Mouse (Mus musculus) limb, embryonic 15.5 days (tissue): ENCODE measurements at regions not wholly inside any gene's neighbourhood (a gene's known extent, or its start where the extent isn't known, plus 50 kb on each side); places are given as distances from the start of the nearest gene placed in this dataset.

Experiments
- ATAC-seq: fragments of 200-750 bp; cut with Nextera tagmentation; 2 replicates; pipeline ENCODE4 v1.8.0; 2017; ENCODE audit warnings: low read depth, moderate TSS enrichment; ENCODE audit not compliant: insufficient number of reproducible peaks, low FRiP score, low TSS enrichment
- H3K27ac ChIP-seq: fragments of 300-500 bp; sonication (generic); 2 replicates; pipeline ENCODE4 v1.5.1; 2015; ENCODE audit warnings: moderate library complexity, mild to moderate bottlenecking, inconsistent platforms
- H3K27me3 ChIP-seq: fragments of 300-500 bp; sonication (generic); 2 replicates; pipeline ENCODE4 v1.6.1; 2015; ENCODE audit warnings: inconsistent platforms
- H3K36me3 ChIP-seq: fragments of 300-500 bp; sonication (generic); 2 replicates; pipeline ENCODE4 v1.6.1; 2015; ENCODE audit warnings: inconsistent platforms
- H3K4me1 ChIP-seq: fragments of 300-500 bp; sonication (generic); 2 replicates; pipeline ENCODE4 v1.6.1; 2015; ENCODE audit warnings: inconsistent platforms
- H3K4me2 ChIP-seq: fragments of 300-500 bp; sonication (generic); 2 replicates; pipeline ENCODE4 v1.6.1; 2015; ENCODE audit warnings: mild to moderate bottlenecking, inconsistent platforms
- H3K4me3 ChIP-seq: fragments of 300-500 bp; sonication (generic); 2 replicates; pipeline ENCODE4 v1.5.1; 2015; ENCODE audit warnings: mild to moderate bottlenecking, inconsistent platforms
- H3K9ac ChIP-seq: fragments of 300-500 bp; sonication (generic); 2 replicates; pipeline ENCODE4 v1.6.1; 2015; ENCODE audit warnings: inconsistent platforms
- H3K9me3 ChIP-seq: fragments of 300-500 bp; sonication (generic); 2 replicates; pipeline ENCODE4 v1.6.1; 2016; ENCODE audit warnings: inconsistent platforms
- WGBS: fragments of 180-500 bp; shearing (Covaris S2); methylation state at CpG from one replicate; pipeline ENCODE4 v1.1.7; 2015; 5-methylcytosine and 5-hydroxymethylcytosine counted together

- Histone ChIP-seq H3K9me3 (no peaks in the 10 kb centered on the region), H3K9ac (no peak overlapping the region), H3K27me3 (no peaks in the 10 kb centered on the region), H3K4me2 (no peak overlapping the region), H3K36me3 (no peaks in the 10 kb centered on the region), H3K27ac (no peak overlapping the region), H3K4me1 (no peaks in the 10 kb centered on the region), H3K4me3 (no peak overlapping the region)
- WGBS = 82% methylated on average over 9 of the region's 9 CpGs
- ATAC-seq = no peak
Observed at GRCm38 (mm10) chr12:107140957-107141595, 347.4 kb upstream of the 3110018I06Rik start.

- H3K4me3 ChIP-seq = no peak overlapping the region
- 91% methylated on average over 6 of the region's 6 CpGs for WGBS
Observed at GRCm38 (mm10) chr12:107142226-107142625, 346.2 kb upstream of the 3110018I06Rik start.

GRCm38 (mm10) chr12:107146608-107147121 is 341.8 kb upstream of the 3110018I06Rik start:
- no peaks in the 10 kb centered on the region; the same call in 1 of the 2 replicates for H3K27me3 ChIP-seq
- ATAC-seq = no peak
- no peak overlapping the region for H3K4me3 ChIP-seq
- H3K4me2 ChIP-seq = no peak overlapping the region
- H3K9me3 ChIP-seq = no peaks in the 10 kb centered on the region
- no peaks in the 10 kb centered on the region for H3K36me3 ChIP-seq
- 75% methylated on average over 5 of the region's 5 CpGs for WGBS
- peaks cover 2% of the 10 kb centered on the region; the same call in 1 of the 2 replicates for H3K4me1 ChIP-seq
- H3K9ac ChIP-seq = no peak overlapping the region
- no peak overlapping the region for H3K27ac ChIP-seq

More at GRCm38 (mm10) chr12:107142226-107142625, 346.2 kb upstream of the 3110018I06Rik start:
- no peak overlapping the region for H3K27ac ChIP-seq
- no peak overlapping the region for H3K4me2 ChIP-seq
- no peaks in the 10 kb centered on the region for H3K9me3 ChIP-seq
- no peaks in the 10 kb centered on the region for H3K27me3 ChIP-seq
- H3K9ac ChIP-seq = no peak overlapping the region
- H3K4me1 ChIP-seq = no peaks in the 10 kb centered on the region
- ATAC-seq = no peak
- H3K36me3 ChIP-seq = no peaks in the 10 kb centered on the region

GRCm38 (mm10) chr12:107148451-107148850 is 340.0 kb upstream of the 3110018I06Rik start:
- H3K27ac ChIP-seq = no peak overlapping the region
- no peaks in the 10 kb centered on the region for H3K36me3 ChIP-seq
- H3K4me1 ChIP-seq = peaks cover 2% of the 10 kb centered on the region; the same call in 1 of the 2 replicates
- no peak overlapping the region for H3K4me3 ChIP-seq
- no peak overlapping the region for H3K9ac ChIP-seq
- no peaks in the 10 kb centered on the region for H3K9me3 ChIP-seq
- H3K4me2 ChIP-seq = no peak overlapping the region
- ATAC-seq = no peak
- WGBS = 51% methylated on average over 8 of the region's 8 CpGs
- no peaks in the 10 kb centered on the region; the same call in 1 of the 2 replicates for H3K27me3 ChIP-seq

- no peak overlapping the region for H3K4me3 ChIP-seq
- peaks cover 5% of the 10 kb centered on the region; the same call in 1 of the 2 replicates for H3K27me3 ChIP-seq
- peaks cover 2% of the 10 kb centered on the region; the same call in 1 of the 2 replicates for H3K4me1 ChIP-seq
- H3K9ac ChIP-seq = no peak overlapping the region
- no peak overlapping the region for H3K27ac ChIP-seq
- H3K36me3 ChIP-seq = no peaks in the 10 kb centered on the region
- H3K9me3 ChIP-seq = no peaks in the 10 kb centered on the region
- 37% methylated on average over 5 of the region's 5 CpGs for WGBS
- H3K4me2 ChIP-seq = no peak overlapping the region
- ATAC-seq = no peak
Observed at GRCm38 (mm10) chr12:107151089-107151488, 337.3 kb upstream of the 3110018I06Rik start.

GRCm38 (mm10) chr12:107154668-107155067 is 333.8 kb upstream of the 3110018I06Rik start:
- Histone ChIP-seq H3K4me3 (no peak overlapping the region), H3K27me3 (peaks cover 13% of the 10 kb centered on the region; the same call in 1 of the 2 replicates), H3K4me1 (no peaks in the 10 kb centered on the region), H3K9me3 (no peaks in the 10 kb centered on the region), H3K27ac (no peak overlapping the region), H3K36me3 (no peaks in the 10 kb centered on the region), H3K4me2 (no peak overlapping the region), H3K9ac (no peak overlapping the region)
- no peak for ATAC-seq
- WGBS = 91% methylated on average over 2 of the region's 2 CpGs

- no peaks in the 10 kb centered on the region for H3K4me1 ChIP-seq
- WGBS = 74% methylated on average over 8 of the region's 8 CpGs
- no peak overlapping the region for H3K4me3 ChIP-seq
- H3K36me3 ChIP-seq = no peaks in the 10 kb centered on the region
- no peak for ATAC-seq
- no peak overlapping the region for H3K9ac ChIP-seq
- H3K4me2 ChIP-seq = no peak overlapping the region
- no peaks in the 10 kb centered on the region for H3K9me3 ChIP-seq
- H3K27ac ChIP-seq = no peak overlapping the region
- H3K27me3 ChIP-seq = peaks cover 31% of the 10 kb centered on the region
Observed at GRCm38 (mm10) chr12:107156791-107157428, 331.5 kb upstream of the 3110018I06Rik start.

GRCm38 (mm10) chr12:107159126-107159525 is 329.3 kb upstream of the 3110018I06Rik start:
- no peaks in the 10 kb centered on the region for H3K4me1 ChIP-seq
- H3K27me3 ChIP-seq = peaks cover 34% of the 10 kb centered on the region
- no peak overlapping the region for H3K4me2 ChIP-seq
- no peak overlapping the region for H3K9ac ChIP-seq
- no peak overlapping the region for H3K27ac ChIP-seq
- 60% methylated on average over 5 of the region's 5 CpGs for WGBS
- H3K36me3 ChIP-seq = no peaks in the 10 kb centered on the region
- H3K4me3 ChIP-seq = no peak overlapping the region
- ATAC-seq = no peak
- H3K9me3 ChIP-seq = no peaks in the 10 kb centered on the region

GRCm38 (mm10) chr12:107160137-107160536 is 328.3 kb upstream of the 3110018I06Rik start:
- WGBS = 10% methylated on average over 7 of the region's 7 CpGs
- ATAC-seq = no peak

GRCm38 (mm10) chr12:107160628-107161027 is 327.8 kb upstream of the 3110018I06Rik start:
- Histone ChIP-seq H3K36me3 (no peaks in the 10 kb centered on the region), H3K27ac (no peak overlapping the region), H3K4me3 (no peak overlapping the region), H3K9ac (no peak overlapping the region), H3K4me2 (no peak overlapping the region), H3K4me1 (no peaks in the 10 kb centered on the region), H3K9me3 (no peaks in the 10 kb centered on the region), H3K27me3 (peaks cover 34% of the 10 kb centered on the region)
- 52% methylated on average over 6 of the region's 6 CpGs for WGBS
- no peak for ATAC-seq

More at GRCm38 (mm10) chr12:107160137-107160536, 328.3 kb upstream of the 3110018I06Rik start:
- Histone ChIP-seq H3K9ac (no peak overlapping the region), H3K27ac (no peak overlapping the region), H3K9me3 (no peaks in the 10 kb centered on the region), H3K4me1 (no peaks in the 10 kb centered on the region), H3K36me3 (no peaks in the 10 kb centered on the region), H3K4me3 (no peak overlapping the region), H3K4me2 (no peak overlapping the region), H3K27me3 (peaks cover 36% of the 10 kb centered on the region)

- H3K4me1 ChIP-seq = no peaks in the 10 kb centered on the region
- WGBS = 59% methylated on average over 7 of the region's 7 CpGs
- ATAC-seq = no peak
Observed at GRCm38 (mm10) chr12:107170926-107171325, 317.5 kb upstream of the 3110018I06Rik start.

GRCm38 (mm10) chr12:107171676-107172075 is 316.8 kb upstream of the 3110018I06Rik start:
- no peaks in the 10 kb centered on the region for H3K27me3 ChIP-seq

More at GRCm38 (mm10) chr12:107170926-107171325, 317.5 kb upstream of the 3110018I06Rik start:
- no peaks in the 10 kb centered on the region for H3K9me3 ChIP-seq
- H3K9ac ChIP-seq = no peak overlapping the region
- no peak overlapping the region for H3K4me2 ChIP-seq
- H3K27ac ChIP-seq = no peak overlapping the region
- H3K36me3 ChIP-seq = no peaks in the 10 kb centered on the region
- no peaks in the 10 kb centered on the region for H3K27me3 ChIP-seq
- H3K4me3 ChIP-seq = no peak overlapping the region

More at GRCm38 (mm10) chr12:107171676-107172075, 316.8 kb upstream of the 3110018I06Rik start:
- no peak overlapping the region for H3K4me2 ChIP-seq
- H3K4me3 ChIP-seq = no peak overlapping the region
- H3K27ac ChIP-seq = no peak overlapping the region
- H3K9ac ChIP-seq = no peak overlapping the region
- no peaks in the 10 kb centered on the region for H3K4me1 ChIP-seq
- no peaks in the 10 kb centered on the region for H3K9me3 ChIP-seq
- no peaks in the 10 kb centered on the region for H3K36me3 ChIP-seq
- ATAC-seq = no peak
- WGBS = 82% methylated on average over 15 of the region's 15 CpGs
